Mouse (Mus musculus) mesoderm, embryonic 11.5 days (tissue): ENCODE data around the gene Uso1.

Experiments
- DNase-seq: peaks from one replicate; pipeline ENCODE4 v3.0.0-alpha.2; 2012; ENCODE audit warnings: low read depth, low spot score

Uso1 gene

DNA sequence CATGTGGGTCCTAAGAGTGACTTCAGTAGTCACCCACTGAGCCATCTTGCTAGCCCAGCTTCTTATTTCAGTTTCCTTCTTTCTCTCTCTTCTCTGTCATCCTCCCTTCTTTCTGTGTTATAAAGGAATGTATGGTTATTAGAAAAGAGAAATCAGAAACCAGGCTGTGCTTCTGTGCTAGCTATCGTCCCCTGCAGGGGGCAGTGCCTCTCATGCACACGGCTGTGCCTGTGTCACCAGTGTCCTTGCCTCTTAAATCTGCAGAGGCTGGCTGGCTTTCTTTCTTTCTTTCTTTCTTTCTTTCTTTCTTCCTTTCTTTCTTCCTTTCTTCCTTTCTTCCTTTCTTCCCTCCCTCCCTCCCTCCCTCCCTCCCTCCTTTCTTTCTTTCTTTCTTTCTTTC is 58.0 kb downstream of the Uso1 start:
- DNase-seq: peak; percentile 28

DNA sequence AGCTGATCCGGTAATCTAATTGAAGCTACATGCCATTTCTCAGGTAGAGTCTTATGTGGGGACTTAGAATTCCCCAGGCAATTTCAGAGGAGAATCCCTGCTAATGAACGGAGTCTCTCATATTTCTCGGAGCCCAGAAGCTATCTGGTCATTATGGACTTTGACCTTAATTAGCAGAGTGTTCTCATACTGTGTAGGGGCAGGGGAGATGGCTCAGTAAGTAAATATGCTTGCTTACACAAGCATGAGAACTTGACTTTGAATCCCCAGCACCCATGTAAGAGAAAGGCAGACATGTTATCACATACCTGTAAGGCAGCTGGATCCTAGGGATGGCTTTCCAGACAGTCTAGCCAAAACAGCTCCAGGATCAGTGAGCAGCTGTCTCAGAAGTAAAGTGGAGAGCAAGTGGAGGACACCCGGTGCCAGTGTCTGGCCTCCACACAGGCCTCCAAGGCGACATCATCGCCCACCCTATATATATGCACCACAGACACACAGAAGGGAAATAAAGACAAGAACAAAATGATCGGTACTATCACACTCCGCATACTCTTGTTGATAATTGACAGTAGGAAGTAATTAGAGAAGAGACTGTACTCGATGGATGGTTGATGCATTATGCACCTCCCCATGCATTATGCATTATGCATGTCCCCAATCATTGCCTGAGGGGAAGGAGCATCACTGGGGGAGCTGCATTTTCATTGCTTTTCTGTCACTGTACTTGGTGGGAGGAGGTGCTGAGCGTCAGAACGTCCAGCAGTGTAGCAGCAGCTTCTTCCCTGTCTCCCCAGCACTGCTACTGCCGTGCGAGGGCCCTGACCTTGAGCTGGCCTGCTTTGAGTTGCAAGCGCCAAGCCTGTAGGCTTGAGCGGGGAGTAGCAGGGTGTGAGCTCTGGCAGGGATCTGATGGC is 59.4 kb downstream of the Uso1 start:
- DNase-seq: no peak

DNA sequence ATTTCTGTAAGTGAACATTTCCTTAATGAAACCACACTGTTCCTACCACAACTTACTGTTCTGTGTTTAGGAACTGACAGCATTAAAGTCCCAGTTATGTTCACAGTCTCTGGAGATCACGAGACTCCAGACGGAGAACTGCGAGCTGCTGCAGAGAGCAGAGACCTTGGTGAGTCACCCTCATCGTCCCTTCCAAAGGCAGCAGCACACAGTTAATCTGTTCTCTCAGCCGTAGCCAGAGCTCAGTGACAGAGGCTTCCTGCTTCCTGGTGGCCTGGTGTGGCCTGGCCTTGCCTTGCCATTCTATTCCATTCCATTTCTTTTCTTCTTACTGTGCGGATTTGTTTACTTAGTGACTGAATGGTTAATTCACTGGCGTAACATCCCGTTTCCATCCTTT is 60.5 kb downstream of the Uso1 start:
- no peak for DNase-seq

DNA sequence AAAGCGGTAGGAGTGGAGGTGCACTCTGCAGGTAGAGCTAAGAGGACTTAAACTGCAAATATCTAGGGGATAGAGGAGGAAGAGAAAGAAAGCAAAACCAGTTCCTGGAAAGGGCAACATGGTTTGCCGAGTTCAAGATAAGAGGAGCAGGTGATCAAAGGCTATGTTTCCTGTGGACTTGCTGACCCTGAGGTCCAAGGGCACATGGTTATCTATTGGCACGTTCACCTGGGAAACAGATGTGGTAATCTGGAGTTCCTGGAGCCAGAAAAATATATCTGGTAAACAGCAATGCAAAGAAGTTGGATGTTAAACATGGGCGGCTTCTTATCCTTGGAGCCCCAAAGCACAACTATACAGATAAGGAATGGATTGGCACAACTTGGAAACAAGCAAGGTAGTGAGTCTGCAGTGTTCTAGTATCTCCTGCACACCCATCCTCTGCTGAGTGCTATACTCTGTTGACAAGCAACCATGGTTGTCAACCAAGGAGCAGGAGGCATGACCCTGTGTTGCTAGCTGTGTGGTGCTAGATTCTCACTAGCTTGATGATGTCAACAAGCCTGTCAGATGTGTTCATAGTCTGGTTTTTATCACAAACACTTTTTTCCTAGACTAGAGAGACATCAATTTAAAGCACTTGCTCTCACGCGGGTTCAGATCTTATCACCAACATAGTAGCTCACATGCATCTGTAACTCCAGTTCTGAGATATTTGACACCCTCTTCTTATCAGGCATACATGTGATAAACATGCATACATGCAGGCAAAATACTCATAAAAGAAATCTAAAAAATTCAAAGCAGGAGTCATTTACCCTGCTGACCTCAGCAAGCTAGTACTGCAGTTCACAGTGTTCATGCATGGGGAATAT is 66.7 kb downstream of the Uso1 start:
- DNase-seq: no peak

DNA sequence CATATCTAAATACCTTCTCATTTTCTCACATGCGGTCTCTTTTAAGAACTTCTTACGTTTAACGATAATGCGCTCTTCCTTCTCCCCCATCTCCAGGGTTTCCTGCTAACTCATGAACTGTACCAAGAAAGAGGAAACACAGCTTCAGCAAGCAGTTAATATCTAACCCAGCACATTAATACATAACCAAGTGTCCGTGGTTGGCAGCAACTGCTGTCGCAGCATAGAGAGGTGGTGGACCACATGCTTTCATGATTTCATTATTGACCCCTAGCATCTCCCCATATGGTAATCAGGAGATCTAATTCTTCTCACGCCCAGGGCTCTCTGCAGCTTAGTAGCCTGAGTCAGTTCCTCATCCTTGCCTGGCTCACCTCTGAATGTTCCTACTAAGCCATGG is 67.4 kb downstream of the Uso1 start:
- no peak for DNase-seq

DNA sequence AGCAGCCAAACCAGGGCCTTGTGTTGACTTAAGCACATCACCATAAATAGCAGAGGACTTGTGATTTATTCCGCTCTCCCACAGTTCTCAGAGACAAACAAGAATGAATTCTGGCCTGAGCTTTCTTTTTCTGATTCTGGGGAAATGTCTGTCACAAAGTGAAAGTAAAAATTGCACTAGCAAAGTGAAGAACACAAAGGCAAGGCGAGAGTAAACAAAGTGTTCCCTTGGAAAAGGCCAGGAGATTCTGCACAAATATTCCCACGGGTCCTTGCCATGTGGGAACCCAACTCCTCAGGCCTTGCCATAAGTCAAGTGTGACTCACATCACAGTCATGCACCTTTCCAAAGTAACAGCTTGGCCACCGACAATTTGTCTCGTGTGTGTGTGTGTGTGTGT is 68.0 kb downstream of the Uso1 start:
- DNase-seq: no peak

DNA sequence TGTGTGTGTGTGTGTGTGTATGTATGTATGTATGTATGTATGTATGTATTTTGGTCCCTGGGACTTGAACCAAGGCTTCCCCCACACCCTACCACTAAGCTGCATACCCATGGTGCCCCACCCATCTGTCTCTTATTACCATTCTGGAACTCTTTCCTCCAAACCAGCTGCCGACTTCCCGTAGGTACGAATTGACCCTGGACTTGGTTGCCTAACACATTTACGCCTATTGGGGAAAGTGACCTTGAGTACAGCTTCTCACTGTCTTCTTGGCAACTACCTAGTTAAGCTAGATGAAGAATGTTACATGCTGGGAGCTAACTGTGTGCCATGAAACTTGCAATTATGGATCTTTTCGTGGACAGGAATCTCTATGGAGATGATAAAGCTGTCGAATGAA is 68.4 kb downstream of the Uso1 start:
- DNase-seq: no peak

DNA sequence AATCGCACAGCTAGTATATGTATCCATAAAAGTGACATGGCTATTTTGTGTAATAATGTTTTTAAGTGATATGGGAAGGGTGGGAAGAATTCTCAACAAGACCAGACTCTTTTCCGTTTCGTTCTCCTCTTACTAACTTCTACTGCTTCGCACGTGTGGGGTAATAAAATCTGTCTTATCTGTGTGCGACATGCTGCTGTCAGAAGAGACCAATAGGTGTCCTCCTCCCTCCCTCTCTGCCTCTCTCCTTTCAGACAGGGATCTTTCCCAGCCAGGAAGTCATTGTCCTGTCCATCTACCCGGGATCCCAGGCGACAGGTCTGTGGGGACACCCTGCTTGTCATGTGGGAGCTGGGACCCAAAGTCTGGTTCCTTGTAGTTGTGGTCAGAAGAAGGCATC is 72.5 kb downstream of the Uso1 start:
- no peak for DNase-seq

DNA sequence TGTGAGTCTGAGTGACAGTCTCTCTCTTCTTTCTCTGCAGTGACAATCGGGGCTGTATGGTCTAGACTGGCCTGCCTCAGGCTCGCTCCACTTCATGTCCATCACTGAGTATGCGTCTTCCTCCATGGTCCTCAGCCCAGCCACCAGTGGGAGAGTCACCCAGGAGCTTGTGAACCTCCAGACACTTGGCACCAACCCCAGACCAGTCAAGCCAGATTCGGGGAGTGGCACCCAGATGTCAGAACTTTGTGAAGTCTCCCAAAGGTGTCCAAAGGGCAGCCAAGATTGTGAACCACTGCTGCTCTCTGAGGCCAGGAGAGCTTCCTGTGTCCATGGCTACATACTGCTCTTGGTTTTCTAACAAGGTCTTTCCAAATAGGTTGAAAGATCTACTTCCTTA is 74.5 kb downstream of the Uso1 start:
- DNase-seq: no peak

DNA sequence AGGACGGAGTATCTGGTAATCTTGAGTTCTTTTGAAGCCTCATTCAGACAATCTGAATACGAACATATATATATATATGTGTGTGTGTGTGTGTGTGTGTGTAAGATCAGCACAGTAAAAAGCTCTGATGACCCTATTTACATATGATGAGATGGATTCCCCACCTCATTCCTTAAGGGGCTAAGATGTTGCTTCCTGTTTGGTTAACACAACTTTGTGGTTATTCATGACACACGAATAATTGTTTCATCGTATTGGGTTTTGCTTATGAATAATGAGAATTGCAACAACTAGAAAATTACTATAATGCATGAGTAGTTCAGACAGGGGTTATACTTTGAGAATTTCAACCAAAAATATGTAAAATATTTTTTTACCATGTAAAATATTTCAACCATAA is 77.6 kb downstream of the Uso1 start, which contains the start of gene U90926:
U90926 (minus strand) TSS at position 101 of the 400 bp plus-strand sequence.
- DNase-seq: no peak

DNA sequence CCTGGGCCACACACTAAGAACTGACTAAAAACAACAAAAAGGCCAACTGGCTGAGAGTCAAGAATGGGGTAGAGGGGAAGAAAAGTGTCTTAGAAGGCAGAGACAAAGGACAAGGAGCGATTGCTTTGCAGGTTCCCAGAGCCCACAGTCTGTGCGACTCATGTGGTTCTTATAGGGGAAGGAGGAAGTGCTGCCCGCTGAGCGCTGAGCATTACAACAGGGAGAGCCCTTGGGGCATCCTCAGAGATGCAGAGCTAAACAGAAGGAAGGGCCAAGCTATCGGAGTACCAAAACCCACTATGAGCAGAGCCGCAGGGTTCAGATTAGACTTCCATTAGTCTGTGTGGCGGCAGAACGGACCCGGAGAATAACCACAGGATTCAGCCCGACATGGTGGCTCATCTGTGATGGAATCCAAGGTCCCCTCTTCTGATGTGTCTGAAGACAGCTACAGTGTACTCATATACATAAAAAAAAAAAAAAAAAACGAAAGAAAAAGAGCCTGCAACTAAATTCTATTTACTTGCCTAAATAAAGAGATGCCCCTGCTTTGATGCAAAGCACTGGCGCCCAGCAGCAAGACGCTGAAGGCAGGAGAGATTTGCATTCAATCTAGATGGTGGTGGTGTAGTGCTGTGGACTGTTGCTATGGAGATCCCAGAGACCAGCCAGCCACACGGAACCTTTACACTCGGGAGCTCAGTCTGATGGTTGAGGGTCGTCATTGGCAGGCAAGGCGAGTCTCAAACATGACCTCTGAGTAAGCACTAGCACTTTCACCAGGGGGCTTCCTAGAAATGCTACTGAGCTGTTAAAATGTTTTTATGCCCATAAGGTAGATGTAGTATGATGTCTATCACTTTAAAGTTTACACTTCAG is 81.4 kb downstream of the Uso1 start:
- no peak for DNase-seq

DNA sequence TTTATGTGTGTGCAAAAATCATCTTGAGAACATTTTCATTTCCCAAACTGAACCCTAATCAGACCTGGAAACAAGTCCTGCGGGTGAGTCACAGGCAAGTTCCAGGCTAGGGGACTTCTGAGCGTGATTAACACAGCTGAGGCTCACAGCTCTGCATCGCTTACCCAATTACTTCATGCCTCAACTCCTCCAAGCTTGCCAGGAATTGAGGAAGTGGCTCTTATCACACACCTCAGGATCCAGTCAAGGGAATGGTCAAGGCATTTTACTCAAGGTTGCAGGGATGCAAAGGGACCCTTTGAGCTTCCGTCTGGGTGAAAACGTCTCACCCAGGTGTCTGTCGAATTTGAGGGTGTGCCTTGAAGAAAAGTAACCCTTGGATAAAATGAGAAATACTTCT is 82.1 kb downstream of the Uso1 start:
- no peak for DNase-seq

DNA sequence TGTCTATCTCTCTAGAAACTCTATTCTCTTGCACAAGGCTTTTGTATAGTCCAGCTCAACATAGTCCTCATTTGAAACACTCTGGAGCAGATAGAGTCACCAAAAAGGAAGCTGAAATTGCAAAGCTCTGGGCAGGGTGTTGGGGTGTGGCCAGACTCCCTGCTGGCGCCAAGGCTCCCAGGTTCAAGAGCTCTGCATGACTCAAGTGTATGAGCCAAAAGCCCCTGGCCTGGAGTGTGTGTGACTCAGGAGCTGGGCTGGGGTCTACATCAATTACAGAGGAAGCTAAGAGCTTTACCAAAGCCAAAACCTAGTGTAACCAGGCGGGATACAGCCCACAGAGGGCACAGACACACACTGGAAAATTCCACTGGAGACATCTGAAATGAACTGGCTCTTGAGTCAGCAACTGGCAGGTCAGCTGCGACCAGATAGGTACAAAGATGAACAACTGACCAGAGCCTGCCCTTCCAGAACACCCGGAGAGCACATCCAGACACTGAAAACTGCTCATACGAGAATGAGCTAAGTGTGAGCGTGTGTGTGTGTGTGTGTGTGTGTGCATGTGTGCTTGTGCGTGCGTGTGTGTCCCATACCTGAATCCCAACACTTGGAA is 82.7 kb downstream of the Uso1 start:
- DNase-seq: no peak

DNA sequence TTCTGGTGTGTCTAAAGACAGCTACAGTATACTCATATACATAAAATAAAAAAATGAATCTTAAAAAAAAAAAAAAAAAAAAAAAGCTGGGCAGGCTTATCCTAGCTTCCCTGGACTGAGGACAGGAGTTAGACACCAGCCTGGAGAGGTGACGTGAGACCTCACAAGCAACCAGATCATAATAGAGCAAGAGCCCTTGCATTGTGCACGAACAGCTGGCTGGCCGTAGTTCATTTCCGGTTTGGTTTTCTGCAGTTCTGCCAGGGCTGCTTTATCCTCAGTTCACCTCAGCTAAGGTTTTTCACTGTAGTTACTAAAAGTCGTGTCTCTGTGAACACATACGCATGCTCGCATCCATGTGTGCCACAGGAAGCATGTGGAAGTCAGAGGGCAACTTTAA is 90.0 kb downstream of the Uso1 start:
- no peak for DNase-seq

DNA sequence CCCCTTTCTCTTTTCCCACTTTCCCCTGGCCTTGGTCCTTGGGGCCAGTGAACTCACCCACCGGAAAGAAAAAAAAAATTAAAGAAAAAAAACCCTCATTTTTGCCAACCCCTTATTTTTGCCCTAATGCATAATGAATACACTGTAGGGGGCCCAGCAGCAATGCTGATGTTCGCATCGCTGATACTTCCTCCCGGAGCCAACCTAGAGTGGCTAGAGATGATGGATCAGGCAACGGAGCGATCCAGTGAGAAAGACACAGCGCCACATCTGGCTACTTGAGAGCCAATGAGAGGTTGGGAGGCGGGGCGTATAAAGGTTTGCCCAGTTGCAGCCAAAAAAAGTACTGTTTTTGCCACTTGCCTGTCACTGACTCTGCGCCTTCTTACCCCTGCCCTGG is 91.0 kb downstream of the Uso1 start:
- DNase-seq: no peak

DNA sequence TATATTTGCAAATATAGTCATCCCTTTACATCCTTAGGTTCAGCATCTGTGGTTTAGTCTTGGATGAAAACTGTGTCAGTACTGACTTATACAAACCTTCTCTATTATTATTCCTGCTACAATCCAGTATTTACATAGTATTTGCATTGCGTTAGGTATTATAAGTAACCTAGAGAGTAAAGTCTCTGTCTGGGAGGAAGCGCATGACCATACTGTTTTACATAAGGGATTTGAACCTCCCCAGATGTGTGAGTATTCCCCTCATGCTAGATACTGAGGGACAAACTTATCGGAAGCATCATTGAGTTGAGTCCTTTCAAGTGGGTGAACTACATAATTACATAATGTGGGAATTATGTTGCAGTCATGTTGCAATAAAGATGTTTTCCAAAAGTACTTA is 91.8 kb downstream of the Uso1 start:
- DNase-seq: no peak

DNA sequence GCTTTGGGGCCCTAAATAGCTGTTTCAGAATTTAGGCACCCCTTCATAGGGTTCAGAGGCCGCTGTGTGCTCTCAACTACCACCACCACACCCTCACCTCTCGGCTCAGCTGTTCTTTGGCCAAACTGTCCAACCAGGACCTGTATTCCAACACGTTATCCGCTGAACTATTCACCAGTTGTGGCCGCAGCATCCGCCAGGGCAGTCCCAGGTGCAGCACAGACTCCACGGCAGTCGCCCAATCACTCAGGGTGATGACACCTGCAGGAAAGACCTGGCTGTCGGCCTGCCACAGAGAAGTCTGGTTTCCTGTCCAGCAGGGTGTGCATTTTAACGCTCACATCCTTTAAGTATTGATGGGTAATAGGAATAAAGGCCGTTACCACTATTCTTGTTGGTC is 92.6 kb downstream of the Uso1 start:
- no peak for DNase-seq

DNA sequence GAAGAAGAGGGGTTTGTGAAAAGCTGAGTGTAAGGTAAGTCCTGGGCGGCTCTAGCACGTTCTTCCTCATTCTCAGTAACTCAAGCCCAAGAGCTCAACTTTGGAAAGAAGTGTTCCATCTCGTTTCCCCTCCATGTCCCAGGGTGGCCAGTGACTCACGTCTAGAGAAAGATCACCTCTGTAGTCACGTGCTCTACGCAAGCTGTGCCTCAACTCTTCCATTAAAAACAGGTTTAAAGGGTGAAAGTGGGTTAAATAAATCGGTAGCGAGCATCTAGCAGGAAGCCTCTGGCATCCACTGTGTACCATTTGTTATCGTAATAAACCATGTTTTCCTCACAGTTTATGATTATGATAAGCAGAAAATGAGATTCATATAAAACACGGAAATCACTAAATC is 94.1 kb downstream of the Uso1 start:
- DNase-seq: no peak

DNA sequence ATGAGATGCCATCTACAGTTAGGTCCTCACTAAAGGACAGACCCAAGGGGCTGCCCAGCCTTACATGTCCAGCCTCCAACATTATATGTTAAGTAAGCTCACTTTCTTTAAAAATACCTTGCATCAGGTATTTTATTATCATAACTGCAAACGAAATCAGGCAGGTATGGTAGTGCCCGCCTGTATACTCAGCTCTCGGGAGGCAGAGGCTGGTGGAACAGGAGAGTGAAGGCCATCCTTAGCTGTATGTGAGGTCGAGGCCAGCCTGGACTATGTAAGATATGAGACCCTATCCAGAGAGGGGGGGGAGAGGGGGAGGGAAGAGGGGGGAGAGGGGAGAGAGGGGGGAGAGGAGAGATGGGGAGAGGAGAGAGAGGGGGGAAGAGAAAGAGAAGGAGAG is 95.6 kb downstream of the Uso1 start:
- DNase-seq: no peak

DNA sequence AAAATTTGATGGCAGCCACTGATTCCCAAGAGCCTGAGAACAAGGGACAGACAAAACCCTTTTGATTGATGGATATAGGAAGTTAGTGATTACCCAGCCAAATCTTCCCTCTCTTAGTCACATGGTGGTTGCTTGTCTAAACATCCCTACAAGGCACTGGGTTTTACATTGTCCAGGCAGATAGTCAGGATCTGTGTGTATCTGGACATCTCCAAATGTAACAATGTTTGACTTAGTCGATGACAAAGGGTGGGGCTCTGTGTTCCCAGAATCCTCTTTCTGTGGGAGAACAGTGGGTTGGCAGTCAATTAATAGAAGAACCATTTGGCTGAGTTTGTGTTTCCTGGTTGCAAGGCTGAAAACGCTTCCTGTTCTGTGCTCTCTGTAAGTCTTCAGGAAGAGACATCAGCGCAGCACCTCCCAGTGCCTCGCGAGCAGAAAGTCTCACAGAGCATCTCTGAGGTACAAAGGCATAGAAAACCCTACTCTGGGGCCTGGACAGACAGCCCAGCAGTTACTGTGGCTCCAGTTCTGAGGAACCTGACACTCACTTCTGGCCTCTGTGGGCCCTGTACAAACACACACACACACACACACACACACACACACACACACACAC is 97.3 kb downstream of the Uso1 start:
- no peak for DNase-seq
